Mouse (Mus musculus) heart, adult 2 months (tissue): ENCODE results near the gene Vps37b. TPM values are rescaled to one million over a fixed set of nuclear protein-coding genes. Genes with fewer than 3 reads are reported as not detected.
A peak's percentile ranks its signal among the peaks of the same experiment; 100 is the strongest.

Experiments used
- DNase-seq, 2 experiments: peaks; one replicate each; pipeline ENCODE4 v3.0.0; 2021
- H3K27ac ChIP-seq: fragments of 200-600 bp; 2 replicates; pipeline ENCODE4 v1.8.1; 2022
- H3K27me3 ChIP-seq: fragments of 200-500 bp; 2 replicates; pipeline ENCODE4 v1.6.1; 2012; ENCODE audit warnings: mild to moderate bottlenecking, low read length, inconsistent platforms, mixed read lengths; ENCODE audit not compliant: control insufficient read depth, insufficient read depth
- H3K36me3 ChIP-seq: fragments of 200-500 bp; 2 replicates; pipeline ENCODE4 v1.6.1; 2012; ENCODE audit warnings: low read length, inconsistent platforms; ENCODE audit not compliant: control insufficient read depth, insufficient read depth
- H3K4me1 ChIP-seq: fragments of 200-500 bp; 2 replicates; pipeline ENCODE4 v1.6.1; 2011; ENCODE audit warnings: low read length; ENCODE audit not compliant: control insufficient read depth, insufficient read depth
- H3K4me3 ChIP-seq: fragments of 200-600 bp; 2 replicates; pipeline ENCODE4 v1.8.1; 2022
- H3K79me2 ChIP-seq: fragments of 200-500 bp; replicated peaks from 2 replicates; pipeline ENCODE4 v1.6.1; 2012; ENCODE audit warnings: mild to moderate bottlenecking, inconsistent platforms, low read length, moderate library complexity, mixed read lengths; ENCODE audit not compliant: control insufficient read depth, insufficient read depth
- H3K9ac ChIP-seq: fragments of 200-500 bp; 2 replicates; pipeline ENCODE4 v1.6.1; 2012; ENCODE audit warnings: low read depth, mild to moderate bottlenecking, control low read depth, inconsistent platforms, low read length, mixed read lengths
- CTCF ChIP-seq: fragments of 200-600 bp; IDR thresholded peaks from 2 replicates; pipeline ENCODE4 v1.8.1; 2022; ENCODE audit warnings: antibody characterized with exemption, mild to moderate bottlenecking, moderate library complexity
- EP300 ChIP-seq: fragments of 200-500 bp; IDR thresholded peaks from 2 replicates; pipeline ENCODE4 v1.6.1; 2011; ENCODE audit warnings: low read depth, low read length, control low read depth; ENCODE audit not compliant: insufficient read depth
- POLR2A ChIP-seq: fragments of 200-500 bp; IDR thresholded peaks from 2 replicates; pipeline ENCODE4 v1.6.1; 2011; ENCODE audit warnings: mild to moderate bottlenecking, low read depth, low read length, control low read depth; ENCODE audit not compliant: insufficient read depth
- WGBS: fragments of 180-500 bp; shearing (Covaris S2); methylation state at CpG from one replicate; pipeline ENCODE4 v1.1.7; 2018; 5-methylcytosine and 5-hydroxymethylcytosine counted together
- intact Hi-C: fragments of 180-260 bp; cut with DNase I; formaldehyde crosslinking; loops from one replicate; pipeline ENCODE4 v1.15.1; 2025
- polyA plus RNA-seq: library from polyadenylated mRNA; depleted of rRNA; stranded (reverse); fragments of >200 nt; gene quantifications from 2 replicates; pipeline ENCODE4 v1.2.3, GENCODE M21; 2012
- total RNA-seq, 2 experiments: library from RNA; stranded (reverse); gene quantifications; 2 replicates each; pipeline ENCODE4 v1.2.3; 2021

Gene Vps37b
- total and polyA plus RNA-seq, 3 experiments = 16.0 to 22.7 (median 16.7) TPM

DNA sequence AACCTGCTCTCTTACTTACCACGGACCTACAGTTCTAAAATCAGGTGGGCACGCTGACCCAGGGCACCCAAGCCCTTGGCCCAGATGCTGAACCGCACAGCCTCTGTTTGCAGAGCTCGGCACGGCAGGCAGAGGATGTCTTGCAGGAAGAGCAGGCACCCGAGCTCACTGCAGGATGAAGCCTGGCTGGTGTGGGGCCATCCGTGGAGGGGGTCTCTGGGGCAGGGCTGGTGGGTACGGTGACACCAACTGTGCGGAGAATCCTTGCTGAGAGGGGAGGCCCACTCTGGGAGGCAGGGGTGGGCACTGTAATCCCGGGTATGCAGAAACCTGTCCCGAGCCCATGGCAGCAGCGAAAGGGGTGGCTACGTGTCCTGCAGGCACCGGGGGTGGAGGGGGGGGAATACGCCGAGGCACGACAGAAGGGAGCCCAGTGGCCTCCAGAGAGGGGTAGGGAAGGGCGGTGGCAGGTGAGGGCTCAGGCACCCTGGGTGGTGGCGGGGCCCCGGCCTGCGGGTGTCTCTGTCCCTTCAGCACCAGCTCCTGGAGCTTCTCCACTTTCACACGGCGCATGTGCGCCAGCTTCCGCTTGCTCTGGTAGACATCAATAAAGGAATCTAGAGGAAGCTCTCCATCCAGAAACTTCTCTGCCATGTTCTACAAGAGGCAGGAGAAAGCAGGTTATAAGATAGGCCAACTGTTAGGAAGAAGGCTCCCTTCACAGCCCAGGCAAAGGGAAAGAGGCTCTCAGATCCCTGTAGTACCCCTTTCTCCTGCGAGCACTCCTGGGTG, 25.8 kb downstream of the Vps37b start:
- no peak for DNase-seq
- H3K36me3 ChIP-seq = peaks cover 3% of the 10 kb centered on the region; the same call in 1 of the 2 replicates
- no peak for TF ChIP-seq POLR2A
- TF ChIP-seq CTCF = no peak
- no peak for TF ChIP-seq EP300
- peaks cover 2% of the 10 kb centered on the region for H3K4me1 ChIP-seq
- peak overlapping the region; percentile 31 for H3K27ac ChIP-seq
- H3K9ac ChIP-seq = no peak overlapping the region
- 0 out of 2 replicates have a peak, but pooled peaks cover 2% of the 10 kb centered on the region for H3K79me2 ChIP-seq
- no peaks in the 10 kb centered on the region for H3K27me3 ChIP-seq
- no peak overlapping the region for H3K4me3 ChIP-seq
- intact Hi-C loops = loop anchor here (5.0 kb wide), 1 partner anchor 36 kb away; no protein-coding TSS in a partner anchor
- WGBS = 84% methylated on average over 26 of the region's 26 CpGs

GRCm38 (mm10) chr5:124005591-124005990, 26.5 kb downstream of the Vps37b start:
- Histone ChIP-seq H3K27me3 (no peaks in the 10 kb centered on the region), H3K9ac (no peak overlapping the region), H3K36me3 (peaks cover 3% of the 10 kb centered on the region; the same call in 1 of the 2 replicates), H3K79me2 (0 out of 2 replicates have a peak, but pooled peaks cover 2% of the 10 kb centered on the region), H3K4me1 (no peaks in the 10 kb centered on the region; the same call in 1 of the 2 replicates), H3K27ac (no peak overlapping the region), H3K4me3 (no peak overlapping the region)
- no peak for TF ChIP-seq EP300
- TF ChIP-seq CTCF = no peak
- TF ChIP-seq POLR2A = no peak
- intact Hi-C loops = loop anchor here (5.0 kb wide), 1 partner anchor 37 kb away; no protein-coding TSS in a partner anchor
- DNase-seq = no peak
- WGBS = 84% methylated on average over 11 of the region's 11 CpGs

DNA sequence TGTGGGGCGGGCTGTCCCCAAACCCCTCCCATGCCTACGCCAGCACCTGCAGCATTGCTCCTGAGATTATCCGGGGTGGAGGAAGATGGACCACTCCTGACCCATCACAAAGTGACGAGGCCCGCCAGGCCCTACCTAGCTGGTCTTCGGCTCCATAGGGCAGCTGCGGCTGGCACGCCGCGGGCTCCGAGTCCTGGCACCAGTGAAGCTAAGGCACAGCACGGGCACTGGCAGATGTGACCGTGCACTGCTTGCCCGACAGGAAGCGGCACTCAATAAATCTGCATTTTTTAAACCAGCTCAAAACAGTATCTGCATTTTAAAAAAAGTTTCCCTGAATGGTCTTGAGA, 26.9 kb downstream of the Vps37b start:
- WGBS = 93% methylated on average over 15 of the region's 15 CpGs
- no peak for DNase-seq
- intact Hi-C loops = loop anchor here (5.0 kb wide), 1 partner anchor 37 kb away; no protein-coding TSS in a partner anchor
- Histone ChIP-seq H3K79me2 (0 out of 2 replicates have a peak, but pooled peaks cover 2% of the 10 kb centered on the region), H3K27me3 (no peaks in the 10 kb centered on the region), H3K36me3 (peaks cover under 1% of the 10 kb centered on the region; the same call in 1 of the 2 replicates), H3K9ac (no peak overlapping the region), H3K4me1 (no peaks in the 10 kb centered on the region; the same call in 1 of the 2 replicates), H3K27ac (no peak overlapping the region), H3K4me3 (no peak overlapping the region)
- TF ChIP-seq EP300 (no peak), POLR2A (no peak), CTCF (no peak)

- H3K79me2 ChIP-seq = no peaks in the 10 kb centered on the region
- H3K27me3 ChIP-seq = no peaks in the 10 kb centered on the region
- TF ChIP-seq EP300 = no peak
- no peak for TF ChIP-seq CTCF
- 78% methylated on average over 17 of the region's 17 CpGs for WGBS
- no peaks in the 10 kb centered on the region; the same call in 1 of the 2 replicates for H3K4me1 ChIP-seq
- no peak for DNase-seq
- no peak overlapping the region for H3K9ac ChIP-seq
- H3K27ac ChIP-seq = no peak overlapping the region
- intact Hi-C loops = loop anchor here (5.0 kb wide), 1 partner anchor 38 kb away; no protein-coding TSS in a partner anchor
- no peaks in the 10 kb centered on the region for H3K36me3 ChIP-seq
- H3K4me3 ChIP-seq = no peak overlapping the region
Observed at GRCm38 (mm10) chr5:124004356-124005150, 27.5 kb downstream of the Vps37b start.

GRCm38 (mm10) chr5:124003375-124003774, 28.7 kb downstream of the Vps37b start:
- intact Hi-C loops = no loop called here
- H3K27ac ChIP-seq = no peak overlapping the region

More at GRCm38 (mm10) chr5:124003375-124003774, 28.7 kb downstream of the Vps37b start:
- DNase-seq = no peak
- H3K9ac ChIP-seq = no peak overlapping the region
- H3K27me3 ChIP-seq = no peaks in the 10 kb centered on the region
- no peak for TF ChIP-seq EP300
- TF ChIP-seq CTCF = no peak
- no peak for TF ChIP-seq POLR2A
- WGBS = 55% methylated on average over 4 of the region's 4 CpGs
- no peaks in the 10 kb centered on the region; the same call in 1 of the 2 replicates for H3K4me1 ChIP-seq
- no peaks in the 10 kb centered on the region for H3K36me3 ChIP-seq
- H3K79me2 ChIP-seq = no peaks in the 10 kb centered on the region
- no peak overlapping the region for H3K4me3 ChIP-seq
